Mouse (Mus musculus) embryonic facial prominence, embryonic 14.5 days (tissue): ENCODE data around the gene Scarb2. TPM values are rescaled to one million over a fixed set of nuclear protein-coding genes. Genes with fewer than 3 reads are reported as not detected.

Experiments used
- ATAC-seq: fragments of 200-750 bp; cut with Nextera tagmentation; 2 replicates; pipeline ENCODE4 v1.8.0; 2017; ENCODE audit warnings: low read depth, moderate number of reproducible peaks, moderate TSS enrichment
- DNase-seq: peaks from one replicate; pipeline ENCODE4 v3.0.0-alpha.2; 2015; ENCODE audit warnings: low spot score
- H3K27ac ChIP-seq: fragments of 300-500 bp; sonication (generic); replicated peaks from 2 replicates; pipeline ENCODE4 v1.5.1; 2014; ENCODE audit warnings: low read depth, mild to moderate bottlenecking, low read length, moderate library complexity
- H3K27me3 ChIP-seq: fragments of 300-500 bp; sonication (generic); replicated peaks from 2 replicates; pipeline ENCODE4 v1.6.1; 2014; ENCODE audit warnings: low read length; ENCODE audit not compliant: control insufficient read depth, insufficient read depth
- H3K36me3 ChIP-seq: fragments of 300-500 bp; sonication (generic); 2 replicates; pipeline ENCODE4 v1.6.1; 2014; ENCODE audit warnings: low read length, mixed read lengths; ENCODE audit not compliant: control insufficient read depth, insufficient read depth
- H3K4me1 ChIP-seq: fragments of 300-500 bp; sonication (generic); 2 replicates; pipeline ENCODE4 v1.6.1; 2014; ENCODE audit warnings: antibody characterized with exemption, low read length; ENCODE audit not compliant: control insufficient read depth, insufficient read depth
- H3K4me2 ChIP-seq: fragments of 300-500 bp; sonication (generic); 2 replicates; pipeline ENCODE4 v1.6.1; 2014; ENCODE audit warnings: low read depth, mild to moderate bottlenecking, low read length, moderate library complexity, mixed read lengths
- H3K4me3 ChIP-seq: fragments of 300-500 bp; sonication (generic); 2 replicates; pipeline ENCODE4 v1.5.1; 2014; ENCODE audit warnings: low read depth, mild to moderate bottlenecking, low read length
- H3K9ac ChIP-seq: fragments of 300-500 bp; sonication (generic); 2 replicates; pipeline ENCODE4 v1.6.1; 2014; ENCODE audit warnings: low read depth, mild to moderate bottlenecking, low read length, moderate library complexity, mixed read lengths
- H3K9me3 ChIP-seq: fragments of 300-500 bp; sonication (generic); 2 replicates; pipeline ENCODE4 v1.6.1; 2016; ENCODE audit warnings: low read length; ENCODE audit not compliant: control insufficient read depth
- WGBS: fragments of 180-500 bp; shearing (Covaris S2); extraction: QIAGEN DNeasy Blood & Tissue Kit; methylation state at CpG from one replicate; pipeline ENCODE4 v1.1.7; 2014; 5-methylcytosine and 5-hydroxymethylcytosine counted together
- polyA plus RNA-seq: library from polyadenylated mRNA; unstranded; fragments of >200 nt; fragmentation: Nextera tagmentation; extraction: Ambion mirVana; gene quantifications from 2 replicates; pipeline ENCODE4 v1.2.1, GENCODE M21; 2014

The Scarb2 gene
- polyA plus RNA-seq, 1 experiment from 2014 or later = 11.4 TPM

GRCm38 (mm10) chr5:92441494-92441893 is 65.1 kb downstream of the Scarb2 start:
- ATAC-seq = no peak
- Histone ChIP-seq H3K27ac (no peak overlapping the region), H3K36me3 (peaks cover 25% of the 10 kb centered on the region; the same call in 1 of the 2 replicates), H3K27me3 (no peaks in the 10 kb centered on the region), H3K4me1 (no peaks in the 10 kb centered on the region), H3K9ac (no peak overlapping the region), H3K4me3 (no peak overlapping the region), H3K4me2 (no peak overlapping the region), H3K9me3 (no peaks in the 10 kb centered on the region)
- 62% methylated on average over 5 of the region's 5 CpGs for WGBS
- no peak for DNase-seq

GRCm38 (mm10) chr5:92438540-92438939 is 68.1 kb downstream of the Scarb2 start:
- no peak overlapping the region for H3K4me2 ChIP-seq
- WGBS = 84% methylated on average over 8 of the region's 8 CpGs

GRCm38 (mm10) chr5:92435025-92435584 is 71.5 kb downstream of the Scarb2 start, which contains the start of gene Nup54:
TSS of gene Nup54 (minus strand) at chr5:92435219.
- peak; percentile 100 for ATAC-seq
- WGBS = 1% methylated on average over 32 of the region's 34 CpGs

More at GRCm38 (mm10) chr5:92438540-92438939, 68.1 kb downstream of the Scarb2 start:
- H3K27me3 ChIP-seq = no peaks in the 10 kb centered on the region
- no peak overlapping the region for H3K27ac ChIP-seq
- no peak overlapping the region for H3K9ac ChIP-seq
- no peak overlapping the region for H3K4me3 ChIP-seq
- H3K9me3 ChIP-seq = no peaks in the 10 kb centered on the region
- 0 out of 2 replicates have a peak, but pooled peaks cover 7% of the 10 kb centered on the region for H3K36me3 ChIP-seq
- peaks cover 8% of the 10 kb centered on the region; the same call in 1 of the 2 replicates for H3K4me1 ChIP-seq
- ATAC-seq (no peak), DNase-seq (no peak)

GRCm38 (mm10) chr5:92434571-92434985 is 72.1 kb downstream of the Scarb2 start:
- WGBS = 0% methylated on average over 1 of the region's 39 CpGs
- Histone ChIP-seq H3K36me3 (peaks cover 9% of the 10 kb centered on the region), H3K4me3 (peak overlapping the region; percentile 88), H3K9me3 (no peaks in the 10 kb centered on the region), H3K27ac (peak overlapping the region; percentile 86), H3K4me2 (peak overlapping the region; percentile 74), H3K9ac (peak overlapping the region; percentile 95), H3K4me1 (peaks cover 13% of the 10 kb centered on the region; the same call in 1 of the 2 replicates), H3K27me3 (no peaks in the 10 kb centered on the region)
- ATAC-seq = peak; percentile 69
- no peak for DNase-seq

More at GRCm38 (mm10) chr5:92435025-92435584, 71.5 kb downstream of the Scarb2 start, which contains the start of gene Nup54:
- Histone ChIP-seq H3K9ac (peak within 1 kb of the TSS; percentile 95), H3K27ac (peak within 1 kb of the TSS; percentile 86), H3K36me3 (peaks cover 9% of the 10 kb centered on the region), H3K4me1 (peaks cover 13% of the 10 kb centered on the region; the same call in 1 of the 2 replicates), H3K4me3 (peak within 1 kb of the TSS; percentile 88), H3K4me2 (peak within 1 kb of the TSS; percentile 74), H3K9me3 (no peaks in the 10 kb centered on the region), H3K27me3 (no peaks in the 10 kb centered on the region)
- peak; percentile 98 for DNase-seq

- Histone ChIP-seq H3K4me2 (peak overlapping the region; percentile 74), H3K27me3 (no peaks in the 10 kb centered on the region), H3K4me3 (peak overlapping the region; percentile 88), H3K4me1 (peaks cover 13% of the 10 kb centered on the region; the same call in 1 of the 2 replicates), H3K27ac (no peak overlapping the region), H3K9ac (peak overlapping the region; percentile 95), H3K9me3 (no peaks in the 10 kb centered on the region), H3K36me3 (peaks cover 12% of the 10 kb centered on the region)
- ATAC-seq = no peak
- under 1% methylated on average over 12 of the region's 12 CpGs for WGBS
- no peak for DNase-seq
Measured at GRCm38 (mm10) chr5:92434070-92434469, 72.6 kb downstream of the Scarb2 start.

- H3K9me3 ChIP-seq = 0 out of 2 replicates have a peak, but pooled peaks cover 6% of the 10 kb centered on the region
- peaks cover 36% of the 10 kb centered on the region for H3K36me3 ChIP-seq
- 87% methylated on average over 7 of the region's 7 CpGs for WGBS
- DNase-seq (no peak), ATAC-seq (no peak)
- no peak overlapping the region for H3K4me2 ChIP-seq
- no peak overlapping the region for H3K4me3 ChIP-seq
- H3K9ac ChIP-seq = no peak overlapping the region
- H3K4me1 ChIP-seq = peaks cover 13% of the 10 kb centered on the region; the same call in 1 of the 2 replicates
- no peak overlapping the region for H3K27ac ChIP-seq
- no peaks in the 10 kb centered on the region for H3K27me3 ChIP-seq
Measured at GRCm38 (mm10) chr5:92431611-92432010, 75.0 kb downstream of the Scarb2 start.

GRCm38 (mm10) chr5:92430723-92431122 is 75.9 kb downstream of the Scarb2 start:
- H3K4me1 ChIP-seq = peaks cover 13% of the 10 kb centered on the region; the same call in 1 of the 2 replicates
- H3K9me3 ChIP-seq = 0 out of 2 replicates have a peak, but pooled peaks cover 6% of the 10 kb centered on the region
- H3K36me3 ChIP-seq = peaks cover 41% of the 10 kb centered on the region
- no peak overlapping the region for H3K4me3 ChIP-seq
- 90% methylated on average over 5 of the region's 5 CpGs for WGBS
- H3K4me2 ChIP-seq = no peak overlapping the region
- no peaks in the 10 kb centered on the region for H3K27me3 ChIP-seq
- H3K9ac ChIP-seq = no peak overlapping the region
- no peak overlapping the region for H3K27ac ChIP-seq
- DNase-seq (no peak), ATAC-seq (no peak)

- no peak for ATAC-seq
- no peak overlapping the region for H3K27ac ChIP-seq
- H3K4me3 ChIP-seq = no peak overlapping the region
- no peak for DNase-seq
- H3K9me3 ChIP-seq = 0 out of 2 replicates have a peak, but pooled peaks cover 6% of the 10 kb centered on the region
- no peaks in the 10 kb centered on the region for H3K27me3 ChIP-seq
- no peak overlapping the region for H3K4me2 ChIP-seq
- H3K9ac ChIP-seq = no peak overlapping the region
- peaks cover 95% of the 10 kb centered on the region for H3K36me3 ChIP-seq
- 89% methylated on average over 11 of the region's 11 CpGs for whole genome bisulfite sequencing
- H3K4me1 ChIP-seq = no peaks in the 10 kb centered on the region
Measured at GRCm38 (mm10) chr5:92424126-92424525, 82.5 kb downstream of the Scarb2 start.
